Mouse (Mus musculus): ENCODE results near the gene Mgme1.

Gene Mgme1

GRCm38 (mm10) chr2:144279742-144280141 lies 9.3 kb downstream of the Mgme1 start:
- peaks cover 46% of the 10 kb centered on the region for H3K4me1 ChIP-seq (replicated peaks; ENCODE audit: low read depth, low read length)
- no peak for TF ChIP-seq CTCF (conservative IDR thresholded peaks at IDR 0.05; ENCODE audit: low read length)
- TF ChIP-seq NANOG (IDR thresholded peaks at IDR 0.05; ENCODE audit: borderline replicate concordance, low read length), result no peak
- no peak for TF ChIP-seq POU5F1 (IDR thresholded peaks at IDR 0.05; ENCODE audit: borderline replicate concordance, low read length)
- H3K36me3 ChIP-seq (ENCODE audit: insufficient read depth, low read length), result peaks cover 45% of the 10 kb centered on the region
- H3K9me3 ChIP-seq (ENCODE audit: low read length), result no peaks in the 10 kb centered on the region
- no peaks in the 10 kb centered on the region for H3K27me3 ChIP-seq (ENCODE audit: insufficient read depth, low read length)
- no peak overlapping the region for H3K4me3 ChIP-seq (replicated peaks; ENCODE audit: low read length)

DNA sequence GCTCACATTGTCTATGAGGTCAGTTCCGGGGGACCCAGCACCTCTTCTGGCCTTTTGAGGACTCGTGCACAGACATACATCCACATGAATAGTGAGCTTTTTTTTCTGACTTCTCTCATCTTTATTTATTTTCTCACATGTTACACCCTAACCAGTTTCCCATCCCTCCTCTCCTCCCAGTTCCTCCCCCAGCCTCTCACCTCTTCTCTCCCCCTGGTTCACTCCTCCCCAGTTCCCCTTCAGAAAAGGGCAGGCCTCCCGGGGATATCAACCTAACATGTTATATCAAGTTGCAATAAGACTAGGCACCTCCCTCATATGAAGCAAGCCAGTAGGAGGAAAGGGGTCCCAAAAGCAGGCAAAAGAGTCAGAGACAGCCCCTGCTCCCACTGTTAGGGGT lies 10.1 kb downstream of the Mgme1 start:
- Histone ChIP-seq H3K4me3 (replicated peaks; ENCODE audit: low read length) (no peak overlapping the region), H3K4me1 (replicated peaks; ENCODE audit: low read depth, low read length) (peaks cover 44% of the 10 kb centered on the region), H3K36me3 (ENCODE audit: insufficient read depth, low read length) (peaks cover 42% of the 10 kb centered on the region), H3K9me3 (ENCODE audit: low read length) (no peaks in the 10 kb centered on the region), H3K27me3 (ENCODE audit: insufficient read depth, low read length) (no peaks in the 10 kb centered on the region)
- TF ChIP-seq POU5F1 (IDR thresholded peaks at IDR 0.05; ENCODE audit: borderline replicate concordance, low read length) (no peak), CTCF (conservative IDR thresholded peaks at IDR 0.05; ENCODE audit: low read length) (no peak), NANOG (IDR thresholded peaks at IDR 0.05; ENCODE audit: borderline replicate concordance, low read length) (no peak)

DNA sequence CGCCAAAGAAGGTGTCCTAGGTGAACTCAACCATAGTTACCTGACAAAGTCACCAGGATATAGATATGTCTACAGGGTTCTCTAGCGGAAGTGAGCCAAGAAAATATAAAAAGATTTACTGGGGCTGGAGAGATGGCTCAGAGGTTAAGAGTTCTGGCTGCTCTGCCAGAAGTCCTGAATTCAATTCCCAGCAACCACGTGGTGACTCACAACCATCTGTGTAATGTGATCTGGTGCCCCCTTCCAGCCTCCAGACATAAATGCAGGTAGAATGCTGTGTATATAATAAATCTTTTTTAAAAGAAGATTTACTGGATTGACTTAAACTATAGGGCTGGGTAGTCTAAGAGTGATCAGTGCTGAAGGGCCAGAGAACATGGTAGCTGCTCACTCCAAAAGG lies 11.0 kb downstream of the Mgme1 start:
- no peaks in the 10 kb centered on the region for H3K27me3 ChIP-seq (ENCODE audit: insufficient read depth, low read length)
- no peak overlapping the region for H3K4me3 ChIP-seq (replicated peaks; ENCODE audit: low read length)
- TF ChIP-seq POU5F1 (IDR thresholded peaks at IDR 0.05; ENCODE audit: borderline replicate concordance, low read length) (no peak), NANOG (IDR thresholded peaks at IDR 0.05; ENCODE audit: borderline replicate concordance, low read length) (no peak), CTCF (conservative IDR thresholded peaks at IDR 0.05; ENCODE audit: low read length) (no peak)
- no peaks in the 10 kb centered on the region for H3K9me3 ChIP-seq (ENCODE audit: low read length)
- peaks cover 36% of the 10 kb centered on the region for H3K4me1 ChIP-seq (replicated peaks; ENCODE audit: low read depth, low read length)
- peaks cover 34% of the 10 kb centered on the region for H3K36me3 ChIP-seq (ENCODE audit: insufficient read depth, low read length)

DNA sequence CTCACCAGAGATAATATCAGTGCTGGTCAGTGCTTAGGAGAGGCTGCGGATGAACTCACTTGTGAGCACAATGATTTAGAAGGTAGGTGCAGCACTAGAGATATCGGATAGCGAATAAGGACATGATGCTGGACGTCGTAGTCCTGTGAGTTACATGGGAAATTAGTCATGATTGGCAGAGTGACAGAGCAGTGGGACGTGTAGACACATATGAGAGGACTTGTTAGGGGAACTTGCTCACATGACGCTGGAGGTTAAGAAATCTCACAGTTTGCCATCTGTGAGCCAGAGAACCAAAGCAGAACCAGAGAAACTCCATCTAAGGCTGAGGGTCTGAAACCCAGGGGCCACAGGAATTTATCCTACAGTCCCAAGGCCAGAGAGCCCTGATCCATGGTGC lies 19.9 kb downstream of the Mgme1 start:
- Histone ChIP-seq H3K27me3 (ENCODE audit: insufficient read depth, low read length) (no peaks in the 10 kb centered on the region), H3K4me3 (replicated peaks; ENCODE audit: low read length) (no peak overlapping the region), H3K9me3 (ENCODE audit: low read length) (peaks cover 6% of the 10 kb centered on the region), H3K36me3 (ENCODE audit: insufficient read depth, low read length) (no peaks in the 10 kb centered on the region), H3K4me1 (replicated peaks; ENCODE audit: low read depth, low read length) (no peaks in the 10 kb centered on the region)
- no peak for TF ChIP-seq CTCF (conservative IDR thresholded peaks at IDR 0.05; ENCODE audit: low read length)
- no peak for TF ChIP-seq NANOG (IDR thresholded peaks at IDR 0.05; ENCODE audit: borderline replicate concordance, low read length)
- no peak for TF ChIP-seq POU5F1 (IDR thresholded peaks at IDR 0.05; ENCODE audit: borderline replicate concordance, low read length)

DNA sequence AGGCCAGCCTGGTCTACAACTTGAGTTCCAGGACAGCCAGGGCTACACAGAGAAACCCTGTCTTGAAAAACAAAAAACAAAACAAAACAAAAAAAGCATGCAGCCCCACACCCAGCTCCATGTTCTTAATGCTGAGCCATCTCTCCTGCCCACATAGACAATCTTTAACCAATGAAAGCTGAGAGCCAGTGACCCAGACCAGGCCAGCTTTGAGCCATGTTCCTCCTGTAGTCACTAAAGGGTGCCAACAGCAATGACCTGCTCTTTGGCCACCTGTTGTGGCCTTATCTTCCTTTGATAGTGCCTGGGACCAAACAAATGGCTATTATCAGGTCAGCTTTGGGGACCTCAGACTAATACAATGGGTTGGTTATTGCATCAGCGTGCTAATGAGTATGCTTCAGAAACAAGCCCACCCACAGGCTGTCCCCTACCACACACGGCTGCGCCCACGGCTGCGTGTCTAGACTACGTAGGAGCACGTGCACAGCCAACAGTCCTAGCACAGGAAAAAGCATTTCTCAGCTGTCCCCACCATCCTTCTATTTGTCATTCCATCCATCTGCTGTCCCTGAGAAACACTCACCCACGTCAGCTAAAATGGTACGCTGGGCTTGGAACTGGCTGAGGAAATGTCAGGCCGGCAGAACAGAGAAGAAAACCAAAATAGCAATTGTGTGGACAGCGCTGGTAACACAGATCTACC lies 21.3 kb downstream of the Mgme1 start:
- H3K4me3 ChIP-seq (replicated peaks; ENCODE audit: low read length), result no peak overlapping the region
- TF ChIP-seq NANOG (IDR thresholded peaks at IDR 0.05; ENCODE audit: borderline replicate concordance, low read length), result no peak
- TF ChIP-seq CTCF (conservative IDR thresholded peaks at IDR 0.05; ENCODE audit: low read length), result no peak
- TF ChIP-seq POU5F1 (IDR thresholded peaks at IDR 0.05; ENCODE audit: borderline replicate concordance, low read length), result no peak
- no peaks in the 10 kb centered on the region for H3K27me3 ChIP-seq (ENCODE audit: insufficient read depth, low read length)
- peaks cover 9% of the 10 kb centered on the region for H3K9me3 ChIP-seq (ENCODE audit: low read length)
- H3K4me1 ChIP-seq (replicated peaks; ENCODE audit: low read depth, low read length), result no peaks in the 10 kb centered on the region
- H3K36me3 ChIP-seq (ENCODE audit: insufficient read depth, low read length), result no peaks in the 10 kb centered on the region

DNA sequence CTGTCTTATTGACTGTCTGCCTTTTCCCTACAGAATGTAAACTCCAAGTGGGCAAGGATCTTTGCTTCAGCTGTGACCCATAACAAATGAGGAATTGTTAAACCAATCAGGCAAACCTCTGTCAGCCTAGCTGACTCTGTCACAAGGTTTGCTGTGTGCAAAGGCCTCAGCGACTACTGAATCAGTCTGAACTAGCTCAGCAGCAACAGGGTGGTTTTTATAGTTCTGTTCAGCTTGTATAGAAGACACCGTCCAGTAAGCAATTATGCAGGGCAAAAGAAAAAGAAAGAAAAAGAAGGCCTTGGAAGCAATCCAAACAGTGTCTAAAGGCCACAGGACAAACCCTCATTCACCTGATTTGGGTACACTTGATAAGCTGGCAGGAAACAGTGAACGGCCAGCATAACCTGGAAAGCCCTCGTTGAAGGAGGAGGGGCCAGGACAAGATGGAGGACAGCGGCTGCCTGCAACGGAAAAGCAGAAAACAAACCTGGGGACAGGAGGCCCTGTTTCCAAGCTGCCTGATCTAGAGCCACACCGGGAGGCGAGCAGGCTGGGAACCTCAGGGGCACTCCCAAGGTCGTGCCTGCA lies 24.8 kb downstream of the Mgme1 start:
- Histone ChIP-seq H3K4me1 (replicated peaks; ENCODE audit: low read depth, low read length) (no peaks in the 10 kb centered on the region), H3K36me3 (ENCODE audit: insufficient read depth, low read length) (no peaks in the 10 kb centered on the region), H3K9me3 (ENCODE audit: low read length) (peaks cover 9% of the 10 kb centered on the region), H3K4me3 (replicated peaks; ENCODE audit: low read length) (no peak overlapping the region), H3K27me3 (ENCODE audit: insufficient read depth, low read length) (no peaks in the 10 kb centered on the region)
- TF ChIP-seq CTCF (conservative IDR thresholded peaks at IDR 0.05; ENCODE audit: low read length) (0 out of 2 replicates have a peak, but pooled peaks have one; percentile 3), NANOG (IDR thresholded peaks at IDR 0.05; ENCODE audit: borderline replicate concordance, low read length) (no peak)

GRCm38 (mm10) chr2:144299749-144300669 lies 29.5 kb downstream of the Mgme1 start:
- H3K36me3 ChIP-seq (ENCODE audit: insufficient read depth, low read length), result no peaks in the 10 kb centered on the region
- TF ChIP-seq POU5F1 (IDR thresholded peaks at IDR 0.05; ENCODE audit: borderline replicate concordance, low read length) (no peak), NANOG (IDR thresholded peaks at IDR 0.05; ENCODE audit: borderline replicate concordance, low read length) (no peak), CTCF (conservative IDR thresholded peaks at IDR 0.05; ENCODE audit: low read length) (no peak)
- peaks cover 2% of the 10 kb centered on the region; the same call in 1 of the 2 replicates for H3K27me3 ChIP-seq (ENCODE audit: insufficient read depth, low read length)
- H3K4me3 ChIP-seq (replicated peaks; ENCODE audit: low read length), result no peak overlapping the region
- H3K9me3 ChIP-seq (ENCODE audit: low read length), result peaks cover 6% of the 10 kb centered on the region
- H3K4me1 ChIP-seq (replicated peaks; ENCODE audit: low read depth, low read length), result peaks cover 13% of the 10 kb centered on the region; the same call in 1 of the 2 replicates

GRCm38 (mm10) chr2:144301101-144301500 lies 30.6 kb downstream of the Mgme1 start:
- H3K4me3 ChIP-seq (replicated peaks; ENCODE audit: low read length), result no peak overlapping the region
- peaks cover 2% of the 10 kb centered on the region; the same call in 1 of the 2 replicates for H3K27me3 ChIP-seq (ENCODE audit: insufficient read depth, low read length)
- H3K4me1 ChIP-seq (replicated peaks; ENCODE audit: low read depth, low read length), result peaks cover 22% of the 10 kb centered on the region
- H3K36me3 ChIP-seq (ENCODE audit: insufficient read depth, low read length), result no peaks in the 10 kb centered on the region
- TF ChIP-seq POU5F1 (IDR thresholded peaks at IDR 0.05; ENCODE audit: borderline replicate concordance, low read length) (no peak), NANOG (IDR thresholded peaks at IDR 0.05; ENCODE audit: borderline replicate concordance, low read length) (no peak), CTCF (conservative IDR thresholded peaks at IDR 0.05; ENCODE audit: low read length) (no peak)
- no peaks in the 10 kb centered on the region for H3K9me3 ChIP-seq (ENCODE audit: low read length)

All from E14TG2a.4 (cell line).